Mouse (Mus musculus) stomach, postnatal 0 days (tissue): ENCODE measurements around the gene Htra1.

Experiments used
- CTCF ChIP-seq: IDR thresholded peaks from 2 replicates; pipeline ENCODE4 v1.5.1; 2016; ENCODE audit warnings: antibody characterized with exemption, low read depth, mild to moderate bottlenecking, moderate library complexity
- EP300 ChIP-seq: optimal IDR thresholded peaks from 2 replicates; pipeline ENCODE3; 2016; ENCODE audit warnings: antibody characterized with exemption

DNA sequence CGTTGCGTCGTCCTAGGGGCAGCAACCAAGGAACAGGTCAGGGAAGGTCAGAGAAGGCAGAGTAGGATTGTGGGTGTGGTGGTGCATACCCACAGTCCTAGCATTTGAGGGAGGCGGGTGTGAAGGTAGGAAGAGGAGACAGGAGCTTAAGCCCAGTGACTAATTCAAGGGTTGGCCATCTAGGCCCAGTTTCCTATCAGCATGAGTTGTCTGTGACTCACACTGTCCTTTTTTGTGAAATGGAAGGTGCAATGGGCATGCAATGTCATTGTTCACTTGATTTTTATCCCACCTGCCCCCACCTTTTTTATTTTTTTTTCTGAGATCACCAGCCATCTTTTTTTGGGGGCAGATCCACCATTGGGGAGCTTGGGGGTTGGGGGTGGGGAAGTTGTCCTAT is 29.5 kb downstream of the Htra1 start:
- TF ChIP-seq CTCF (no peak), EP300 (no peak)
